Mouse (Mus musculus) forebrain, postnatal 0 days (tissue): ENCODE data around the gene Bcl2l15. TPM values are rescaled to one million over a fixed set of nuclear protein-coding genes. Genes with fewer than 3 reads are reported as not detected.

Experiments
- ATAC-seq: fragments of 200-750 bp; cut with Nextera tagmentation; 2 replicates; pipeline ENCODE4 v1.8.0; 2017; ENCODE audit warnings: mild to moderate bottlenecking, moderate library complexity
- DNase-seq: peaks from one replicate; pipeline ENCODE4 v3.0.0-alpha.2; 2015
- H3K27ac ChIP-seq: fragments of 300-500 bp; sonication (generic); 2 replicates; pipeline ENCODE4 v1.5.1; 2014; ENCODE audit warnings: low read depth, mild to moderate bottlenecking, antibody characterized with exemption, low read length, moderate library complexity, mixed read lengths
- H3K27me3 ChIP-seq: fragments of 300-500 bp; sonication (generic); 2 replicates; pipeline ENCODE4 v1.6.1; 2014; ENCODE audit warnings: mild to moderate bottlenecking, low read length, mixed read lengths; ENCODE audit not compliant: insufficient read depth
- H3K36me3 ChIP-seq: fragments of 300-500 bp; sonication (generic); 2 replicates; pipeline ENCODE4 v1.6.1; 2014; ENCODE audit warnings: mild to moderate bottlenecking, moderate library complexity; ENCODE audit not compliant: insufficient read depth
- H3K4me1 ChIP-seq: fragments of 300-500 bp; sonication (generic); 2 replicates; pipeline ENCODE4 v1.6.1; 2014; ENCODE audit warnings: antibody characterized with exemption; ENCODE audit not compliant: insufficient read depth
- H3K4me2 ChIP-seq: fragments of 300-500 bp; sonication (generic); 2 replicates; pipeline ENCODE4 v1.6.1; 2014; ENCODE audit warnings: low read depth, mild to moderate bottlenecking, moderate library complexity
- H3K4me3 ChIP-seq: fragments of 300-500 bp; sonication (generic); 2 replicates; pipeline ENCODE4 v1.5.1; 2014; ENCODE audit warnings: low read depth, low read length, mixed read lengths
- H3K9ac ChIP-seq: fragments of 300-500 bp; sonication (generic); 2 replicates; pipeline ENCODE4 v1.6.1; 2014; ENCODE audit warnings: mild to moderate bottlenecking
- H3K9me3 ChIP-seq: fragments of 300-500 bp; sonication (generic); 2 replicates; pipeline ENCODE4 v1.6.1; 2016; ENCODE audit warnings: low read length
- CTCF ChIP-seq: sonication (generic); IDR thresholded peaks from 2 replicates; pipeline ENCODE4 v1.5.1; 2016; ENCODE audit warnings: antibody characterized with exemption, control low read depth, low read depth
- WGBS: fragments of 180-500 bp; shearing (Covaris S2); extraction: QIAGEN DNeasy Blood & Tissue Kit; methylation state at CpG from one replicate; pipeline ENCODE4 v1.1.7; 2014; 5-methylcytosine and 5-hydroxymethylcytosine counted together
- polyA plus RNA-seq: library from polyadenylated mRNA; unstranded; fragments of >200 nt; fragmentation: Nextera tagmentation; extraction: Ambion mirVana; gene quantifications from 2 replicates; pipeline ENCODE4 v1.2.1, GENCODE M21; 2015
- total RNA-seq: library from RNA; depleted of rRNA; stranded (reverse); fragments of >200 nt; gene quantifications from 2 replicates; pipeline ENCODE4 v1.2.3, GENCODE M21; 2014; rRNA removed

Bcl2l15 gene
- total and polyA plus RNA-seq, 2 experiments from 2014 or later = not detected

DNA sequence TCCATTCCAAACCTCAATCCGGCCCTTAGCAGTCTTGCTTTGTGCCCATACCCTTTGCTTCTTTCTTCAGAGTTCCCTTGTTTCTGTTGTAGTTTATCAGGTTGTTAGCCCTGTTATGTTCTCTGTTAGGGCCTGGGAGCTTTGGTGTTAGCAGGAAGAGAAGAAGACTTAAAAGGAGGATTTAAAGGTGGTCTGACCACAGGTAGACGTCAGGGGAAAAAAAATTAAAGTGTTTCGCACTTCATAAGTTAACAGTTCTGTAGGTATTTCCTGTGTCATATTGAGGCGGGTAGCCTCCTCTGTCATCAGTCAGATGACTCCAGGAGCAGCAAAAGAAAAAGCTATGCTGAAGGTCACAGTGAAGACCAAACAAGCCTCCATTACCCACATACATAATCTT, 35.6 kb downstream of the Bcl2l15 start:
- Histone ChIP-seq H3K27me3 (no peaks in the 10 kb centered on the region), H3K36me3 (no peaks in the 10 kb centered on the region), H3K27ac (no peak overlapping the region), H3K4me2 (no peak overlapping the region), H3K9ac (no peak overlapping the region), H3K9me3 (no peaks in the 10 kb centered on the region), H3K4me1 (no peaks in the 10 kb centered on the region), H3K4me3 (no peak overlapping the region)
- no peak for DNase-seq
- no peak for TF ChIP-seq CTCF
- 92% methylated on average over 4 of the region's 4 CpGs for WGBS
- ATAC-seq = no peak

- H3K36me3 ChIP-seq = no peaks in the 10 kb centered on the region
- no peak overlapping the region for H3K4me3 ChIP-seq
- H3K4me1 ChIP-seq = no peaks in the 10 kb centered on the region
- no peak overlapping the region for H3K9ac ChIP-seq
- no peak overlapping the region for H3K4me2 ChIP-seq
- TF ChIP-seq CTCF = no peak
- H3K27me3 ChIP-seq = no peaks in the 10 kb centered on the region
- WGBS = 72% methylated on average over 3 of the region's 3 CpGs
- no peaks in the 10 kb centered on the region for H3K9me3 ChIP-seq
- DNase-seq = no peak
- no peak overlapping the region for H3K27ac ChIP-seq
- ATAC-seq = no peak
Measured at GRCm38 (mm10) chr3:103872663-103873098, 40.3 kb downstream of the Bcl2l15 start.

DNA sequence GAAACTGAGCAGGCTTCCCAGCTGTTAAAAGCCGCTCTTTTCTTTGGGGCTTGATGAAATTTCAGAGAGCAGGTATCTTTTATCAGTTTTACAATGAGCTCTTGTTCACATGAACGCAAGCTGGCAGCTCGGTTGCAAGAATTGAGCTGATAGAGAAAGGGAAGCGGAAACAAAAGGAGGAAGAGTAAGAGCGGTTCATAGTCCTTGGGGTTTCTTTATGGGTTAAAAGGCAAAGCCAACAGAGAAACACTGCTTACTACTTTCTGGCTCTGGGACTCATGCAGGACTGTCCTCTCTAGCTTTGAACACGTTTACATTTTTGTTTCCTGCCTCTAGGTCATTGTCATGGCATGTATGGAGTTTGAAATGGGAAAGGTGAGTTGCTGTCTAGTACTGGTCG, 41.9 kb downstream of the Bcl2l15 start:
- Histone ChIP-seq H3K27ac (no peak overlapping the region), H3K9me3 (no peaks in the 10 kb centered on the region), H3K4me1 (no peaks in the 10 kb centered on the region), H3K9ac (no peak overlapping the region), H3K36me3 (no peaks in the 10 kb centered on the region), H3K4me2 (no peak overlapping the region), H3K4me3 (no peak overlapping the region), H3K27me3 (no peaks in the 10 kb centered on the region)
- WGBS = 63% methylated on average over 7 of the region's 7 CpGs
- no peak for TF ChIP-seq CTCF
- DNase-seq (no peak), ATAC-seq (no peak)

DNA sequence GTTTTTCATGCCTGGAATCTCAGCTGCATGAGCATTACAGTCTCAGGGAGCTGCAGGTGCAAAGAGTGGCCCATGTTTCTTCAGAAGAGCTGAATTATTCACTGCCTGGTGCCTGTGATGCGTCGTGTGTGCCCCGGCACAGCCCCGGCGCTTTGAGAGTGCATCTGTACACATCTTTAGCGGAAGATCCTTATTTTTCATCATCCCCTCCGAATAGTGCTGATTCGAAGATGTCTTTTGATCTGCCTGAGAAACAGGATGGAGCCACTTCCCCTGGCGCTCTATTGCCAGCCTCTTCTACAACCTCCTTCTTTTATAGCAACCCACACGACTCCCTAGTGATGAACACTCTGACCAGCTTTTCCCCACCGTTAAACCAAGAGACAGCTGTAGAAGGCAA, 53.5 kb downstream of the Bcl2l15 start:
- no peaks in the 10 kb centered on the region for H3K9me3 ChIP-seq
- DNase-seq (no peak), ATAC-seq (no peak)
- H3K27ac ChIP-seq = no peak overlapping the region
- no peak overlapping the region for H3K9ac ChIP-seq
- 66% methylated on average over 11 of the region's 11 CpGs for WGBS
- H3K4me2 ChIP-seq = no peak overlapping the region
- no peaks in the 10 kb centered on the region for H3K27me3 ChIP-seq
- no peaks in the 10 kb centered on the region for H3K4me1 ChIP-seq
- TF ChIP-seq CTCF = no peak
- H3K4me3 ChIP-seq = no peak overlapping the region
- no peaks in the 10 kb centered on the region for H3K36me3 ChIP-seq

DNA sequence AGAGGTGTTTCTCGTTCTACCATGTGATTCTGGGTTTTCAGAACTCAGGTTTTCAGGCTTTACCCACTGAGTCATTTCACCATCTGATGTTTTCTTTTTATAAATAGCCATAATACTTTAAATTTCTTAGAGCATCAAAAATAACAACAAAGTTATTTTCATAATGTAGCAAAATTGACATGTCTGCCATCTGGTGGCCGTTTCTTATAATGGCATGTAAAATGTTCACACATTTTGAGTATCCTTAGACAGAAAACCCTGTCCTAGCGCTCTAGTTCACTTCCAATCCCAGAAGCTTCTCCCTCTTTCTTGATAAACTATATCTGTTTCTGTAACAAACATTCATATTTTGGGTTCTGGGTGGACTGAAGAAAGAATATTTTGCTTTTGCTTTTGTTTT, 55.2 kb downstream of the Bcl2l15 start:
- no peaks in the 10 kb centered on the region for H3K36me3 ChIP-seq
- H3K4me3 ChIP-seq = no peak overlapping the region
- no peaks in the 10 kb centered on the region for H3K4me1 ChIP-seq
- H3K27me3 ChIP-seq = no peaks in the 10 kb centered on the region
- H3K27ac ChIP-seq = no peak overlapping the region
- peak; percentile 67 for TF ChIP-seq CTCF
- no peak for ATAC-seq
- H3K9ac ChIP-seq = no peak overlapping the region
- H3K9me3 ChIP-seq = no peaks in the 10 kb centered on the region
- peak; percentile 80 for DNase-seq
- no peak overlapping the region for H3K4me2 ChIP-seq
- WGBS = 30% methylated on average over 3 of the region's 3 CpGs

- TF ChIP-seq CTCF = no peak
- Histone ChIP-seq H3K4me1 (no peaks in the 10 kb centered on the region), H3K36me3 (no peaks in the 10 kb centered on the region), H3K9me3 (no peaks in the 10 kb centered on the region), H3K27me3 (no peaks in the 10 kb centered on the region), H3K4me2 (no peak overlapping the region), H3K9ac (no peak overlapping the region), H3K4me3 (no peak overlapping the region), H3K27ac (no peak overlapping the region)
- no peak for ATAC-seq
- 87% methylated on average over 3 of the region's 3 CpGs for WGBS
- DNase-seq = no peak
Measured at GRCm38 (mm10) chr3:103893374-103893773, 61.0 kb downstream of the Bcl2l15 start.

Other genes starting within 250 kb of the Bcl2l15 start
- gene Atg4a-ps, start 186.5 kb upstream of the Bcl2l15 start, total RNA-seq = 0.29 TPM in 1 of 2 replicates, not detected in the other
- 0.09 and 0.33 TPM in 2 replicates for gene Atg4a-ps, start 186.5 kb upstream of the Bcl2l15 start, polyA plus RNA-seq
- 5.3 and 7.9 TPM in 2 replicates for gene Olfml3, start 94.6 kb upstream of the Bcl2l15 start, total RNA-seq
- gene Olfml3, start 94.6 kb upstream of the Bcl2l15 start, polyA plus RNA-seq = 5.5 and 6.4 TPM in 2 replicates
- not detected in 2 replicates for gene Gm10964, start 93.2 kb upstream of the Bcl2l15 start, total RNA-seq
- not detected in 2 replicates for gene Gm10964, start 93.2 kb upstream of the Bcl2l15 start, polyA plus RNA-seq
- 36.1 and 47.4 TPM in 2 replicates for gene Hipk1, start 41.0 kb upstream of the Bcl2l15 start, total RNA-seq
- 4.2 and 5.6 TPM in 2 replicates for gene Hipk1, start 41.0 kb upstream of the Bcl2l15 start, polyA plus RNA-seq
- gene Dclre1b, start 23.2 kb upstream of the Bcl2l15 start, total RNA-seq = 5.2 and 5.3 TPM in 2 replicates
- 13.5 and 20.5 TPM in 2 replicates for gene Dclre1b, start 23.2 kb upstream of the Bcl2l15 start, polyA plus RNA-seq
- gene Ap4b1, start 23.1 kb upstream of the Bcl2l15 start, total RNA-seq = 22.1 and 26.1 TPM in 2 replicates
- 14.8 and 17.2 TPM in 2 replicates for gene Ap4b1, start 23.1 kb upstream of the Bcl2l15 start, polyA plus RNA-seq
- gene Gm43064, start 23.0 kb upstream of the Bcl2l15 start, total RNA-seq = 0.29 and 1.0 TPM in 2 replicates
- gene Gm43064, start 23.0 kb upstream of the Bcl2l15 start, polyA plus RNA-seq = 0.08 TPM in 2 replicates
- 0.19 and 0.46 TPM in 2 replicates for gene Ptpn22, start 27.2 kb downstream of the Bcl2l15 start, total RNA-seq
- 0.43 and 0.46 TPM in 2 replicates for gene Ptpn22, start 27.2 kb downstream of the Bcl2l15 start, polyA plus RNA-seq
- gene Rsbn1, start 81.5 kb downstream of the Bcl2l15 start, total RNA-seq = 29.9 and 36.6 TPM in 2 replicates
- gene Rsbn1, start 81.5 kb downstream of the Bcl2l15 start, polyA plus RNA-seq = 14.6 and 19.2 TPM in 2 replicates
- gene Phtf1, start 135.5 kb downstream of the Bcl2l15 start, total RNA-seq = 25.9 and 31.2 TPM in 2 replicates
- 12.1 and 15.3 TPM in 2 replicates for gene Phtf1, start 135.5 kb downstream of the Bcl2l15 start, polyA plus RNA-seq